Mouse (Mus musculus): Measurements from ENCODE around the gene Gm4133.
"Not testable (repeated sequence)": the region's sequence is repeated elsewhere in the genome, so short reads cannot be mapped to it uniquely, and the experiment has no call there.

Gm4133 gene

GRCm38 (mm10) chr7:20333965-20334364 lies at the start of gene Gm4133:
TSS of gene Gm4133 (minus strand) at chr7:20334065.
- not testable (repeated sequence) for DNase-seq

GRCm38 (mm10) chr7:20375310-20375709 lies 41.4 kb upstream of the Gm4133 start, which contains the start of gene Gm5728:
TSS of gene Gm5728 (minus strand) at chr7:20375410.
- DNase-seq = not testable (repeated sequence)
